Mouse (Mus musculus): Measurements from ENCODE around the gene Ptger1. TPM values are rescaled to one million over a fixed set of nuclear protein-coding genes. Genes with fewer than 3 reads are reported as not detected.

Gene Ptger1
- total RNA-seq, 2 experiments from 2014 or later: 0.20 to 0.53 TPM

Other genes starting within 250 kb of the Ptger1 start
- gene Scoc, start 208.3 kb upstream of the Ptger1 start, total RNA-seq (2021): 10 to 100 TPM; 39.3 to 48.2 TPM
- not detected for gene Olfr370, start 130.9 kb upstream of the Ptger1 start, total RNA-seq (2021)
- gene Ndufb7, start 100.0 kb upstream of the Ptger1 start, total RNA-seq (2021): 100 to 1,000 TPM; 597 to 620 TPM
- 100 to 1,000 TPM; 181 to 199 TPM for gene Tecr, start 58.7 kb upstream of the Ptger1 start, total RNA-seq (2021)
- 10 to 100 TPM; 17.5 to 18.0 TPM for gene Dnajb1, start 58.5 kb upstream of the Ptger1 start, total RNA-seq (2021)
- gene Gipc1, start 14.0 kb upstream of the Ptger1 start, total RNA-seq (2021): 10 to 100 TPM; 46.1 to 48.7 TPM
- gene Pkn1, start 32.5 kb downstream of the Ptger1 start, total RNA-seq (2021): 10 to 100 TPM; 58.9 to 66.7 TPM
- 10 to 100 TPM; 37.5 to 38.4 TPM for gene Ddx39, start 48.5 kb downstream of the Ptger1 start, total RNA-seq (2021)
- 10 to 100 TPM; 66.0 to 68.1 TPM for gene Adgre5, start 74.6 kb downstream of the Ptger1 start, total RNA-seq (2021)
- gene Adgrl1, start 233.4 kb downstream of the Ptger1 start, total RNA-seq (2021): 10 to 100 TPM; 29.8 to 29.9 TPM